Mouse (Mus musculus) intestine, embryonic 14.5 days (tissue): ENCODE data around the gene Htr1b. TPM values are rescaled to one million over a fixed set of nuclear protein-coding genes. Genes with fewer than 3 reads are reported as not detected.

Source experiments
- ATAC-seq: fragments of 200-750 bp; cut with Nextera tagmentation; replicated peaks from 2 replicates; pipeline ENCODE4 v1.8.0; 2017; ENCODE audit warnings: low read depth, moderate number of reproducible peaks, moderate TSS enrichment, moderate library complexity; ENCODE audit not compliant: low FRiP score, low TSS enrichment
- DNase-seq: peaks from one replicate; pipeline ENCODE4 v3.0.0-alpha.2; 2018; ENCODE audit warnings: low spot score
- H3K27ac ChIP-seq: fragments of 300-500 bp; sonication (generic); 2 replicates; pipeline ENCODE4 v1.5.1; 2014; ENCODE audit warnings: low read depth, mild to moderate bottlenecking, control low read depth
- H3K27me3 ChIP-seq: fragments of 300-500 bp; sonication (generic); replicated peaks from 2 replicates; pipeline ENCODE4 v1.6.1; 2014; ENCODE audit warnings: low read length, control low read depth; ENCODE audit not compliant: control insufficient read depth, insufficient read depth
- H3K36me3 ChIP-seq: fragments of 300-500 bp; sonication (generic); 2 replicates; pipeline ENCODE4 v1.6.1; 2014; ENCODE audit warnings: low read length, control low read depth; ENCODE audit not compliant: control insufficient read depth, insufficient read depth
- H3K4me1 ChIP-seq: fragments of 300-500 bp; sonication (generic); replicated peaks from 2 replicates; pipeline ENCODE4 v1.6.1; 2014; ENCODE audit warnings: low read length, control low read depth, mixed read lengths; ENCODE audit not compliant: control insufficient read depth, insufficient read depth
- H3K4me2 ChIP-seq: fragments of 300-500 bp; sonication (generic); 2 replicates; pipeline ENCODE4 v1.6.1; 2014; ENCODE audit warnings: low read length
- H3K4me3 ChIP-seq: fragments of 300-500 bp; sonication (generic); 2 replicates; pipeline ENCODE4 v1.5.1; 2014; ENCODE audit warnings: low read depth, low read length, control low read depth, mixed read lengths
- H3K9ac ChIP-seq: fragments of 300-500 bp; sonication (generic); 2 replicates; pipeline ENCODE4 v1.6.1; 2014; ENCODE audit warnings: mild to moderate bottlenecking, low read length
- H3K9me3 ChIP-seq: fragments of 300-500 bp; sonication (generic); 2 replicates; pipeline ENCODE4 v1.6.1; 2016; ENCODE audit warnings: low read length, control low read depth; ENCODE audit not compliant: control insufficient read depth
- whole genome bisulfite sequencing: fragments of 180-500 bp; shearing (Covaris S2); extraction: QIAGEN DNeasy Blood & Tissue Kit; methylation state at CpG from one replicate; pipeline ENCODE4 v1.1.7; 2014; 5-methylcytosine and 5-hydroxymethylcytosine counted together
- polyA plus RNA-seq: library from polyadenylated mRNA; unstranded; fragments of >200 nt; fragmentation: Nextera tagmentation; extraction: Ambion mirVana; gene quantifications from 2 replicates; pipeline ENCODE4 v1.2.1, GENCODE M21; 2014

Htr1b gene
- 0.46 and 0.78 TPM in 2 replicates for polyA plus RNA-seq

- no peak for DNase-seq
- no peaks in the 10 kb centered on the region for H3K36me3 ChIP-seq
- no peaks in the 10 kb centered on the region for H3K9me3 ChIP-seq
- under 1% methylated on average over 24 of the region's 26 CpGs for WGBS
- H3K27ac ChIP-seq, result no peak within 1 kb of the TSS
- peak within 1 kb of the TSS; percentile 64 for H3K4me3 ChIP-seq
- H3K9ac ChIP-seq, result peak within 1 kb of the TSS; percentile 29
- H3K4me1 ChIP-seq, result 0 out of 2 replicates have a peak, but pooled peaks cover 6% of the 10 kb centered on the region
- peak within 1 kb of the TSS; percentile 94 for H3K4me2 ChIP-seq
- peak; percentile 84 for ATAC-seq
- H3K27me3 ChIP-seq, result peaks cover 47% of the 10 kb centered on the region
Observed at GRCm38 (mm10) chr9:81633437-81633973, at the start of gene Htr1b. TSS of gene Htr1b (minus strand) at chr9:81633828.

- no peaks in the 10 kb centered on the region for H3K27me3 ChIP-seq
- ATAC-seq (no peak), DNase-seq (no peak)
- no peaks in the 10 kb centered on the region for H3K36me3 ChIP-seq
- H3K4me3 ChIP-seq, result no peak overlapping the region
- H3K4me1 ChIP-seq, result no peaks in the 10 kb centered on the region
- no peak overlapping the region for H3K4me2 ChIP-seq
- WGBS, result 86% methylated on average over 1 of the region's 1 CpGs
- no peak overlapping the region for H3K9ac ChIP-seq
- H3K9me3 ChIP-seq, result no peaks in the 10 kb centered on the region
- H3K27ac ChIP-seq, result no peak overlapping the region
Observed at GRCm38 (mm10) chr9:81676716-81677115, 43.1 kb upstream of the Htr1b start.

- ATAC-seq (no peak), DNase-seq (no peak)
- no peaks in the 10 kb centered on the region for H3K4me1 ChIP-seq
- no peak overlapping the region for H3K9ac ChIP-seq
- WGBS, result 91% methylated on average over 1 of the region's 1 CpGs
- H3K27ac ChIP-seq, result no peak overlapping the region
- H3K27me3 ChIP-seq, result peaks cover 26% of the 10 kb centered on the region
- H3K4me3 ChIP-seq, result no peak overlapping the region
- H3K36me3 ChIP-seq, result no peaks in the 10 kb centered on the region
- H3K4me2 ChIP-seq, result no peak overlapping the region
- no peaks in the 10 kb centered on the region for H3K9me3 ChIP-seq
Observed at GRCm38 (mm10) chr9:81637486-81637885, 3.9 kb upstream of the Htr1b start.

- no peak overlapping the region for H3K27ac ChIP-seq
- 6% methylated on average over 8 of the region's 8 CpGs for WGBS
- no peaks in the 10 kb centered on the region for H3K9me3 ChIP-seq
- no peaks in the 10 kb centered on the region for H3K36me3 ChIP-seq
- peak overlapping the region; percentile 27 for H3K4me2 ChIP-seq
- H3K4me1 ChIP-seq, result 0 out of 2 replicates have a peak, but pooled peaks cover 6% of the 10 kb centered on the region
- H3K27me3 ChIP-seq, result peaks cover 47% of the 10 kb centered on the region
- no peak overlapping the region for H3K9ac ChIP-seq
- H3K4me3 ChIP-seq, result no peak overlapping the region
- DNase-seq (peak; percentile 71), ATAC-seq (no peak)
Observed at GRCm38 (mm10) chr9:81635109-81635508, 1.5 kb upstream of the Htr1b start.

- peak; percentile 53 for DNase-seq
- no peak overlapping the region for H3K27ac ChIP-seq
- no peaks in the 10 kb centered on the region for H3K36me3 ChIP-seq
- no peak overlapping the region for H3K9ac ChIP-seq
- no peak for ATAC-seq
- peak overlapping the region; percentile 94 for H3K4me2 ChIP-seq
- no peaks in the 10 kb centered on the region for H3K9me3 ChIP-seq
- 2% methylated on average over 10 of the region's 10 CpGs for WGBS
- peaks cover 47% of the 10 kb centered on the region for H3K27me3 ChIP-seq
- peak overlapping the region; percentile 64 for H3K4me3 ChIP-seq
- 0 out of 2 replicates have a peak, but pooled peaks cover 6% of the 10 kb centered on the region for H3K4me1 ChIP-seq
Observed at GRCm38 (mm10) chr9:81634163-81634562, 535 bp upstream of the Htr1b start.

- peak; percentile 71 for ATAC-seq
- under 1% methylated on average over 47 of the region's 47 CpGs for WGBS
- 0 out of 2 replicates have a peak, but pooled peaks cover 6% of the 10 kb centered on the region for H3K4me1 ChIP-seq
- H3K36me3 ChIP-seq, result no peaks in the 10 kb centered on the region
- peak; percentile 83 for DNase-seq
- H3K27ac ChIP-seq, result no peak overlapping the region
- H3K27me3 ChIP-seq, result peaks cover 47% of the 10 kb centered on the region
- no peaks in the 10 kb centered on the region for H3K9me3 ChIP-seq
- H3K9ac ChIP-seq, result peak overlapping the region; percentile 29
- H3K4me2 ChIP-seq, result peak overlapping the region; percentile 94
- H3K4me3 ChIP-seq, result peak overlapping the region; percentile 64
Observed at GRCm38 (mm10) chr9:81632736-81633436, 742 bp downstream of the Htr1b start.

GRCm38 (mm10) chr9:81632191-81632735 lies 1.4 kb downstream of the Htr1b start:
- peak; percentile 25 for ATAC-seq

GRCm38 (mm10) chr9:81631581-81632091 lies 2.0 kb downstream of the Htr1b start:
- Histone ChIP-seq H3K9ac (no peak overlapping the region), H3K4me2 (peak overlapping the region; percentile 94), H3K27me3 (peaks cover 47% of the 10 kb centered on the region), H3K36me3 (no peaks in the 10 kb centered on the region), H3K9me3 (no peaks in the 10 kb centered on the region), H3K4me3 (peak overlapping the region; percentile 64), H3K27ac (no peak overlapping the region), H3K4me1 (0 out of 2 replicates have a peak, but pooled peaks cover 6% of the 10 kb centered on the region)
- ATAC-seq (no peak), DNase-seq (peak; percentile 64)
- WGBS, result 5% methylated on average over 27 of the region's 27 CpGs

More at GRCm38 (mm10) chr9:81632191-81632735, 1.4 kb downstream of the Htr1b start:
- Histone ChIP-seq H3K9me3 (no peaks in the 10 kb centered on the region), H3K27me3 (peaks cover 47% of the 10 kb centered on the region), H3K9ac (peak overlapping the region; percentile 29; the same call in 1 of the 2 replicates), H3K27ac (no peak overlapping the region), H3K36me3 (no peaks in the 10 kb centered on the region), H3K4me1 (0 out of 2 replicates have a peak, but pooled peaks cover 6% of the 10 kb centered on the region), H3K4me2 (peak overlapping the region; percentile 94), H3K4me3 (peak overlapping the region; percentile 64)
- WGBS, result 1% methylated on average over 31 of the region's 31 CpGs
- peak; percentile 65 for DNase-seq
